Mouse (Mus musculus): ENCODE data around the gene Camk1d. TPM values are rescaled to one million over a fixed set of nuclear protein-coding genes. Genes with fewer than 3 reads are reported as not detected.

The Camk1d gene
- total and polyA plus RNA-seq, 2 experiments from 2014 or later = 8.0 to 20.9 TPM

- Histone ChIP-seq H3K9me3 (ENCODE audit: low read length) (no peaks in the 10 kb centered on the region), H3K4me1 (ENCODE audit: insufficient read depth, low read length) (no peaks in the 10 kb centered on the region), H3K36me3 (ENCODE audit: insufficient read depth, low read length) (no peaks in the 10 kb centered on the region), H3K9ac (replicated peaks; ENCODE audit: low read length, poor library complexity, severe bottlenecking) (no peak overlapping the region), H3K4me2 (ENCODE audit: low read depth, low read length, poor library complexity, severe bottlenecking) (no peak overlapping the region), H3K27ac (ENCODE audit: low read depth, low read length) (no peak overlapping the region), H3K4me3 (ENCODE audit: low read depth, low read length) (no peak overlapping the region), H3K27me3 (ENCODE audit: insufficient read depth, low read length) (no peaks in the 10 kb centered on the region)
- DNase-seq (ENCODE audit: low spot score) (no peak), ATAC-seq (ENCODE audit: low FRiP score) (no peak)
- no peak for TF ChIP-seq CTCF (IDR thresholded peaks at IDR 0.05)
- WGBS = 90% methylated on average over 13 of the region's 13 CpGs
These were observed 361.3 kb downstream of the Camk1d start for GRCm38 (mm10) chr2:5352821-5353522.

DNA sequence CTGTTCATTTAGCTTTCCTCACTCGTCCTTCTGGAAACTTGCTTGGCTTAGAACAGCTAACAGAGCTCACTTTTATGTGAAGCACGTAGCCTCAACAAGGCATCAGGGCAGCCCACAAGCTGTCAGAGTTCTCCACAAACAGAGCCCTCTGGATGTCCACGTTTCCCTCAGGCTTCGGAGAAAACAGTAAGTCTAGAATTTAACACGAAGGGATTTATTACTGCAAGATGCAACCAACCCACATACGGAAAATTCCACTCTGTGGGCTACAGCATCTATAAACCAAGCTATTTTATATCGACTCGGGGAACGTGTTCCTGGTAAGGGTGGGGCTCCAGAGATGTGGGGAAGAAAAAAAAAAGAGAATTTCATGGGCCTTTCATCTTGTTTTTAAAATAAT, 369.0 kb downstream of the Camk1d start:
- 83% methylated on average over 9 of the region's 9 CpGs for WGBS
- no peak overlapping the region for H3K9ac ChIP-seq (replicated peaks; ENCODE audit: low read length, poor library complexity, severe bottlenecking)
- H3K27me3 ChIP-seq (ENCODE audit: insufficient read depth, low read length) = no peaks in the 10 kb centered on the region
- no peak overlapping the region for H3K27ac ChIP-seq (ENCODE audit: low read depth, low read length)
- H3K4me3 ChIP-seq (ENCODE audit: low read depth, low read length) = no peak overlapping the region
- TF ChIP-seq CTCF (IDR thresholded peaks at IDR 0.05) = no peak
- no peaks in the 10 kb centered on the region for H3K36me3 ChIP-seq (ENCODE audit: insufficient read depth, low read length)
- no peak for ATAC-seq (ENCODE audit: low FRiP score)
- DNase-seq (ENCODE audit: low spot score) = no peak
- H3K4me2 ChIP-seq (ENCODE audit: low read depth, low read length, poor library complexity, severe bottlenecking) = no peak overlapping the region
- H3K9me3 ChIP-seq (ENCODE audit: low read length) = no peaks in the 10 kb centered on the region
- no peaks in the 10 kb centered on the region for H3K4me1 ChIP-seq (ENCODE audit: insufficient read depth, low read length)

GRCm38 (mm10) chr2:5327533-5328250, 386.6 kb downstream of the Camk1d start:
- Histone ChIP-seq H3K27ac (ENCODE audit: low read depth, low read length) (no peak overlapping the region), H3K27me3 (ENCODE audit: insufficient read depth, low read length) (no peaks in the 10 kb centered on the region), H3K9me3 (ENCODE audit: low read length) (no peaks in the 10 kb centered on the region), H3K4me3 (ENCODE audit: low read depth, low read length) (no peak overlapping the region), H3K9ac (replicated peaks; ENCODE audit: low read length, poor library complexity, severe bottlenecking) (no peak overlapping the region), H3K36me3 (ENCODE audit: insufficient read depth, low read length) (no peaks in the 10 kb centered on the region), H3K4me1 (ENCODE audit: insufficient read depth, low read length) (no peaks in the 10 kb centered on the region), H3K4me2 (ENCODE audit: low read depth, low read length, poor library complexity, severe bottlenecking) (no peak overlapping the region)
- TF ChIP-seq CTCF (IDR thresholded peaks at IDR 0.05) = no peak
- ATAC-seq (ENCODE audit: low FRiP score) (no peak), DNase-seq (ENCODE audit: low spot score) (no peak)
- 73% methylated on average over 12 of the region's 12 CpGs for WGBS

- H3K9me3 ChIP-seq (ENCODE audit: low read length) = no peaks in the 10 kb centered on the region
- TF ChIP-seq CTCF (IDR thresholded peaks at IDR 0.05) = no peak
- H3K36me3 ChIP-seq (ENCODE audit: insufficient read depth, low read length) = no peaks in the 10 kb centered on the region
- WGBS = 87% methylated on average over 3 of the region's 3 CpGs
- no peaks in the 10 kb centered on the region for H3K4me1 ChIP-seq (ENCODE audit: insufficient read depth, low read length)
- no peak overlapping the region for H3K9ac ChIP-seq (replicated peaks; ENCODE audit: low read length, poor library complexity, severe bottlenecking)
- ATAC-seq (ENCODE audit: low FRiP score) = no peak
- DNase-seq (ENCODE audit: low spot score) = no peak
- no peaks in the 10 kb centered on the region for H3K27me3 ChIP-seq (ENCODE audit: insufficient read depth, low read length)
- H3K27ac ChIP-seq (ENCODE audit: low read depth, low read length) = no peak overlapping the region
- no peak overlapping the region for H3K4me3 ChIP-seq (ENCODE audit: low read depth, low read length)
- H3K4me2 ChIP-seq (ENCODE audit: low read depth, low read length, poor library complexity, severe bottlenecking) = no peak overlapping the region
These were observed 389.5 kb downstream of the Camk1d start for GRCm38 (mm10) chr2:5324806-5325205.

DNA sequence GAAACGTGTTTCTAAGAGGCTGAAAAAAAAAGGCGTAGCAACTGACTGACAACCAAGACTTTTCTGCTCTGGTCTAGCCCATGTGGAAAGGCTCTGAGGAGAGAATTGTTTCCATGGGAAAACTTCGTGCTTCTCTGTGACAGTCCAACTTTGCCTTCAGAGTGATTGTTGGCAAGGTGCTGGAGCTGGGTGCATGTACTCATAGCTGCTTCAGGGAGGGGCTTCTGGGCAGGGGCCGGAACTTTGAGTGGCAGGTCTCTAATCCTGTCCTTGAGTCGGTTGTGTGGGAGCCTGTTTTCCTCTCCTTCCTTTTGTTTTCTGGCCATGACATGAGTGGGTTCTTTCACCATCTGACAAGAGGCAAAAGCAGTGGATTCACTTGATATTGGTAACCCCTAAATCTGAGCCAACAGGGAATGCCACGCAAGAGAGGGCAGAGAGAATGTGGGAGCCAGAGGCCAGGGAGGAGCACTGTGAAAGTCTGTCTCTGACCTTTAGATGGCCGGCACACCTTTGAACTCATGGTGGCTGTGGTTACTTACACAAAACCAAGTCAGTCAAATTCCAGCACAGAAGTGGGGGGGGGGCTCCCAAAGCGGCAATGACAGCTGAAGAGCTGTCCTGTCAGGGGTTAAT, 392.5 kb downstream of the Camk1d start:
- WGBS = 31% methylated on average over 8 of the region's 8 CpGs
- peak; percentile 22 for DNase-seq (ENCODE audit: low spot score)
- Histone ChIP-seq H3K27ac (ENCODE audit: low read depth, low read length) (no peak overlapping the region), H3K27me3 (ENCODE audit: insufficient read depth, low read length) (no peaks in the 10 kb centered on the region), H3K36me3 (ENCODE audit: insufficient read depth, low read length) (no peaks in the 10 kb centered on the region), H3K9me3 (ENCODE audit: low read length) (no peaks in the 10 kb centered on the region), H3K4me3 (ENCODE audit: low read depth, low read length) (no peak overlapping the region), H3K9ac (replicated peaks; ENCODE audit: low read length, poor library complexity, severe bottlenecking) (no peak overlapping the region), H3K4me2 (ENCODE audit: low read depth, low read length, poor library complexity, severe bottlenecking) (no peak overlapping the region), H3K4me1 (ENCODE audit: insufficient read depth, low read length) (no peaks in the 10 kb centered on the region)
- no peak for TF ChIP-seq CTCF (IDR thresholded peaks at IDR 0.05)
- ATAC-seq (ENCODE audit: low FRiP score) = 0 out of 2 replicates have a peak, but pooled peaks have one; percentile 31

DNA sequence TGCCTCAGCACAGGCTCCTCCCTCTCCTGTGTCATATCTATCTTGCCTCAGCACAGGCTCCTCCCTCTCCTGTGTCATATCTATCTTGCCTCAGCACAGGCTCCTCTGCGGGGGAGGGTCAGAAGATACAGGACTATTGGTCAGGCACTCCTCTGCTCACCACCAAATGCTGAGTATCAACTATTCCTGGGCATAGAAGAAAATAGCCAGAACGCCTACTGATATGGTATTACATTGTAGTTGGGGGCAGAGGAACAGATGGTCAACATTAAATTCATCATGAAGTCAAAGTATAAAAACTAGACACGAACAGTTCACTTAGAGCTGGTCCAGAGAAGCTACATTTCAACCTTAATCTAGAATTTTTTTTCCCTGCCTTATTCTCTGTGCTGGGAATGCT, 395.2 kb downstream of the Camk1d start:
- whole genome bisulfite sequencing = 90% methylated on average over 3 of the region's 3 CpGs
- Histone ChIP-seq H3K9ac (replicated peaks; ENCODE audit: low read length, poor library complexity, severe bottlenecking) (no peak overlapping the region), H3K27me3 (ENCODE audit: insufficient read depth, low read length) (no peaks in the 10 kb centered on the region), H3K36me3 (ENCODE audit: insufficient read depth, low read length) (no peaks in the 10 kb centered on the region), H3K9me3 (ENCODE audit: low read length) (no peaks in the 10 kb centered on the region), H3K27ac (ENCODE audit: low read depth, low read length) (no peak overlapping the region), H3K4me3 (ENCODE audit: low read depth, low read length) (no peak overlapping the region), H3K4me1 (ENCODE audit: insufficient read depth, low read length) (no peaks in the 10 kb centered on the region), H3K4me2 (ENCODE audit: low read depth, low read length, poor library complexity, severe bottlenecking) (no peak overlapping the region)
- no peak for DNase-seq (ENCODE audit: low spot score)
- TF ChIP-seq CTCF (IDR thresholded peaks at IDR 0.05) = no peak
- ATAC-seq (ENCODE audit: low FRiP score) = no peak
